Mouse (Mus musculus) B cell, adult 62 days (primary cell): ENCODE data around the gene Aldoc. TPM values are rescaled to one million over a fixed set of nuclear protein-coding genes. Genes with fewer than 3 reads are reported as not detected.

Experiments used
- total RNA-seq: library from RNA; stranded (reverse); gene quantifications from 4 replicates; pipeline ENCODE4 v1.2.4, GENCODE M21; 2023

Gene Aldoc
- 29.4 to 37.0 TPM (median 32.5 TPM) in 4 replicates for total RNA-seq

GRCm38 (mm10) chr11:78322860-78323259 lies at the start of gene Aldoc:
TSS of gene Aldoc (plus strand) at chr11:78322968.

GRCm38 (mm10) chr11:78290654-78291053 lies 32.1 kb upstream of the Aldoc start, which contains the start of gene BC030499:
TSS of gene BC030499 (plus strand) at chr11:78290841.

GRCm38 (mm10) chr11:78301357-78302084 lies 21.2 kb upstream of the Aldoc start, which contains the start of gene Spag5:
TSS of gene Spag5 (plus strand) at chr11:78301529.

GRCm38 (mm10) chr11:78327634-78328511 lies 5.1 kb downstream of the Aldoc start, which contains the start of gene Pigs:
TSS of gene Pigs (plus strand) at chr11:78328415.

GRCm38 (mm10) chr11:78343381-78344327 lies 20.9 kb downstream of the Aldoc start, which contains the start of gene Unc119:
TSS of gene Unc119 (plus strand) at chr11:78343482.

Other genes with a start within 250 kb of the Aldoc start
- 23.7 to 25.0 TPM (median 24.0 TPM) in 4 replicates for gene Eral1, start 242.6 kb upstream of the Aldoc start, total RNA-seq
- 15.7 to 20.1 TPM (median 16.6 TPM) in 4 replicates for gene Fam222b, start 228.3 kb upstream of the Aldoc start, total RNA-seq
- 50.8 to 67.2 TPM (median 56.4 TPM) in 4 replicates for gene Traf4, start 157.4 kb upstream of the Aldoc start, total RNA-seq
- gene Nek8, start 146.3 kb upstream of the Aldoc start, total RNA-seq: 16.5 to 22.9 TPM (median 19.9 TPM) in 4 replicates
- gene Tlcd1, start 146.3 kb upstream of the Aldoc start, total RNA-seq: 2.1 to 5.5 TPM (median 4.1 TPM) in 4 replicates
- 2,528 to 2,656 TPM (median 2,571 TPM) in 4 replicates for gene Rpl23a, start 139.4 kb upstream of the Aldoc start, total RNA-seq
- gene Rab34, start 134.5 kb upstream of the Aldoc start, total RNA-seq: 0.81 to 1.8 TPM (median 1.6 TPM) in 3 of 4 replicates, not detected in the other
- 0.63 TPM in 1 of 4 replicates, not detected in the others for gene Proca1, start 129.6 kb upstream of the Aldoc start, total RNA-seq
- gene Sdf2, start 77.2 kb upstream of the Aldoc start, total RNA-seq: 54.3 to 61.5 TPM (median 58.9 TPM) in 4 replicates
- gene Supt6, start 77.0 kb upstream of the Aldoc start, total RNA-seq: 74.7 to 76.9 TPM (median 76.1 TPM) in 4 replicates
- 115 to 122 TPM (median 118 TPM) in 4 replicates for gene 2610507B11Rik, start 61.2 kb upstream of the Aldoc start, total RNA-seq
- gene BC030499, start 32.1 kb upstream of the Aldoc start, total RNA-seq: 1.2 to 3.9 TPM (median 2.8 TPM) in 4 replicates
- 2.2 to 7.1 TPM (median 5.1 TPM) in 4 replicates for gene Spag5, start 21.4 kb upstream of the Aldoc start, total RNA-seq
- gene Pigs, start 5.4 kb downstream of the Aldoc start, total RNA-seq: 53.5 to 55.3 TPM (median 54.2 TPM) in 4 replicates
- 50.8 to 68.8 TPM (median 61.6 TPM) in 4 replicates for gene Unc119, start 20.5 kb downstream of the Aldoc start, total RNA-seq
- gene Foxn1, start 63.6 kb downstream of the Aldoc start, total RNA-seq: not detected in 4 replicates
- gene Slc13a2, start 99.2 kb downstream of the Aldoc start, total RNA-seq: not detected in 4 replicates
- gene Slc46a1, start 142.7 kb downstream of the Aldoc start, total RNA-seq: 0.48 to 1.8 TPM (median 0.79 TPM) in 4 replicates
- 1.8 to 3.0 TPM (median 1.8 TPM) in 4 replicates for gene Sarm1, start 174.8 kb downstream of the Aldoc start, total RNA-seq
- not detected in 4 replicates for gene Vtn, start 176.1 kb downstream of the Aldoc start, total RNA-seq
- gene Sebox, start 180.5 kb downstream of the Aldoc start, total RNA-seq: not detected in 4 replicates
- gene Tmem199, start 189.2 kb downstream of the Aldoc start, total RNA-seq: 32.6 to 37.1 TPM (median 35.7 TPM) in 4 replicates
- 35.9 to 39.9 TPM (median 37.7 TPM) in 4 replicates for gene Poldip2, start 189.2 kb downstream of the Aldoc start, total RNA-seq
- 15.5 to 17.8 TPM (median 16.7 TPM) in 4 replicates for gene Tnfaip1, start 213.4 kb downstream of the Aldoc start, total RNA-seq
- gene Ift20, start 213.4 kb downstream of the Aldoc start, total RNA-seq: 21.9 to 36.4 TPM (median 30.8 TPM) in 4 replicates
- gene Tmem97, start 227.8 kb downstream of the Aldoc start, total RNA-seq: 3.9 to 7.7 TPM (median 4.4 TPM) in 4 replicates